Mouse (Mus musculus): ENCODE results near the gene Sos1. TPM values are rescaled to one million over a fixed set of nuclear protein-coding genes. Genes with fewer than 3 reads are reported as not detected.

Sos1 gene
- total RNA-seq, 2 experiments from 2014 or later: 7.2 to 13.9 TPM

Other genes with a start within 250 kb of the Sos1 start
- 20.9 and 22.7 TPM in 2 replicates for gene Morn2, start 190.2 kb downstream of the Sos1 start, total RNA-seq (2014; fragmentation: Nextera tagmentation)
- 2.9 and 8.1 TPM in 2 replicates for gene Morn2, start 190.2 kb downstream of the Sos1 start, total RNA-seq (2017)
- gene Dhx57, start 190.0 kb downstream of the Sos1 start, total RNA-seq (2014; fragmentation: Nextera tagmentation): 10.2 and 10.5 TPM in 2 replicates
- 11.4 and 11.7 TPM in 2 replicates for gene Dhx57, start 190.0 kb downstream of the Sos1 start, total RNA-seq (2017)
- 1.0 TPM in 1 of 2 replicates, not detected in the other for gene Arhgef33, start 173.0 kb downstream of the Sos1 start, total RNA-seq (2014; fragmentation: Nextera tagmentation)
- gene Arhgef33, start 173.0 kb downstream of the Sos1 start, total RNA-seq (2017): 4.1 TPM in 1 of 2 replicates, not detected in the other
- not detected in 2 replicates for gene Gm10190, start 106.9 kb downstream of the Sos1 start, total RNA-seq (2014; fragmentation: Nextera tagmentation)
- gene Gm10190, start 106.9 kb downstream of the Sos1 start, total RNA-seq (2017): not detected in 2 replicates
- gene Cdkl4, start 97.4 kb upstream of the Sos1 start, total RNA-seq (2014; fragmentation: Nextera tagmentation): 1.1 TPM in 1 of 2 replicates, not detected in the other
- gene Cdkl4, start 97.4 kb upstream of the Sos1 start, total RNA-seq (2017): 0.67 TPM in 1 of 2 replicates, not detected in the other
- gene Map4k3, start 248.0 kb upstream of the Sos1 start, total RNA-seq (2014; fragmentation: Nextera tagmentation): 8.6 and 24.6 TPM in 2 replicates
- gene Map4k3, start 248.0 kb upstream of the Sos1 start, total RNA-seq (2017): 4.0 and 6.1 TPM in 2 replicates

Measured in granulocyte monocyte progenitor cell, adult 5-6 weeks (primary cell).